Mouse (Mus musculus): ENCODE data around the gene Lhx2.

Gene Lhx2

GRCm38 (mm10) chr2:38346881-38347764 lies 8.0 kb downstream of the Lhx2 start:
- no peak for DNase-seq (ENCODE audit: low spot score in 2 of 2)

DNA sequence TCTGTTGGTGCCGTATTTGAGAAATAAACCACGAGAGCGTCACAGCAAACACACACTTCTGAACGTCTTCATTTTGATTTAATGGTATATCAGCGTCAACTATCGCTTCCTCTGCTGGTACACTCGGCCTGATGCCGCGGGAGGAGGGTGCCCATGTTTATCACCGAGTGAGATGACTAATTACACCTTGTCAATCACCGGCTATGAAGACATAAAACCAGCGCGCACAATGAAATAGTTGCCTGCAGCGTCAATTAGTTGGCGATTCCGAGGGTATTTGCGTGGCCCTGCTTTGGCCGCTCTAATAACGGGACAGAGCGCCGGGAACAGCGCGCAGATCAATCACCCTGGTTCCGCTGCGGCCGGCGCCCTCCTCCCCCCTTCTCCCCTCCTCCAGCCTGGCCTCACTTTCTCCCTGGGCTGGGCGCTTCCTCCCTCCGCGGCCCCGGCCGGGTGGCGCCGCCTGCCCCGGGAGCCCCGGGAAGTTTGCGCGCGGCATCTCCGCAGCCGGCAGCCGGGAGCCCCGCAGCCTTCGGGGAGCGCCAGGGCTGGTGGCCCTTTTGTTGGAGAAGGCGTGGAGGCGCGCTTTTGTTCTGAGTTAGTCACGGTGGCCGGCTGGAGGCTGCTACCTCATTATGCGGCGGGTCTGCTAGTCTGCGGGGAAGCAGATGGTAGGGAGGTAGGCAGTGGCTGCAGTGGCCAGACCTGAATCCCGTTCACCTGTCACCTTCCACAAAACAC lies 8.9 kb downstream of the Lhx2 start:
- no peak for DNase-seq (ENCODE audit: low spot score in 2 of 2)

- DNase-seq (ENCODE audit: low spot score in 2 of 2), result no peak
These were observed 9.8 kb downstream of the Lhx2 start for GRCm38 (mm10) chr2:38348660-38349420.

GRCm38 (mm10) chr2:38349447-38350350 lies 10.6 kb downstream of the Lhx2 start:
- DNase-seq (ENCODE audit: low spot score in 2 of 2), result no peak

- no peak for DNase-seq (ENCODE audit: low spot score in 2 of 2)
These were observed 11.3 kb downstream of the Lhx2 start for GRCm38 (mm10) chr2:38350386-38350785.

- peak; percentile 83 to 84 for DNase-seq (ENCODE audit: low spot score in 2 of 2)
These were observed 11.7 kb downstream of the Lhx2 start for GRCm38 (mm10) chr2:38350796-38351195.

- DNase-seq (ENCODE audit: low spot score in 2 of 2), result no peak
These were observed 12.7 kb downstream of the Lhx2 start for GRCm38 (mm10) chr2:38351641-38352320.

DNA sequence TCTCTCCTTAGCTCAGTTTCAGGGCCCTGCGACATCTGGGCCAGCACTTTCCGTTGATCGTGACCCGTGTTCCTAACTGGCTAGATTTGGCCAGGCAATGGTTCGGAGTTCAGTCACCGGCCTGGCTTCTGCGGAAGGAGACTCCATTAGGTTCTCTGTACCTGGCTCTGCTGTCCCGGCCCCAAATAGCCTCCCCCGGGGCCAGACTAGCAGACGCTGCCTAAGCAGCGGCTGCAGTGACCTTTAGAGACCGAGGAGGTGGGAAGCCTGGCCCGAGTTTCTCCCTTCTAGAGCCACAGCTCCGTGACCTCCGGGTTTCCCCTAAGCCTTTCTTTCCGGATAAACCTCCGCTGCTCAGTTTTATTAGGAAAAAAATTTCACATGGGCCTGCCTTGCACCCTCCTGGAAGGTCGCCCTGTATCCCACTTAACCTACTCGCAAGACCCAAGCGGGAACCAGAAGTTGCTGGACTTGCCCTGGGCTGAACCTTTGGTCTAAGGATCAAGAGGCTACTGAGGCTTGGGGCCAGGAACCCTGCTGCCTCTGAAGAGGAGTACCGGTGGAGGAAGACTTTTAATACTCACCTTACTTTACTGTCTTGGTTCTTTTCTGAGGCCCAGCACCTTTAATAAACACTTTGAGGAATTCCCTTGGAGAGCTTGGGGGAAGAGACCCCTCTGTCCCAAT lies 13.4 kb downstream of the Lhx2 start:
- DNase-seq (ENCODE audit: low spot score in 2 of 2), result no peak

DNA sequence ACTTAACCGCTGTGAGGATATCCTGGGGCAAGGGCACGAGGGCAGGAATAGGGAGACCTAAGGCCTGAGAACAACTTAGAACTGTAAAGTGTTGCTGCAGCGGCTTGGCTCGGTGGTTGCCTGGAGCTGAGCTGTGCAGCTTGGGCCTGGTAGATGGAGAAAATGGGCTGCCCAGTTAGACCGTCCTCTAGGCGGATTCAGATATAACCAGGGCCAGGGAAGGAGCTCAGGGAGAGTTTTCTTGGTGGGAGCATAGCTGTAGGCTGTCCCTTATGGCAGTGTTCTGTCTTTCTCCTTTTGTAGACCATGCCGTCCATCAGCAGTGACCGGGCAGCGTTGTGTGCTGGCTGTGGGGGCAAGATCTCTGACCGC lies 13.9 kb downstream of the Lhx2 start:
- no peak for DNase-seq (ENCODE audit: low spot score in 2 of 2)

- DNase-seq (ENCODE audit: low spot score in 2 of 2), result no peak
These were observed 14.6 kb downstream of the Lhx2 start for GRCm38 (mm10) chr2:38353664-38354063.

GRCm38 (mm10) chr2:38354179-38354716 lies 15.2 kb downstream of the Lhx2 start:
- no peak for DNase-seq (ENCODE audit: low spot score in 2 of 2)

DNA sequence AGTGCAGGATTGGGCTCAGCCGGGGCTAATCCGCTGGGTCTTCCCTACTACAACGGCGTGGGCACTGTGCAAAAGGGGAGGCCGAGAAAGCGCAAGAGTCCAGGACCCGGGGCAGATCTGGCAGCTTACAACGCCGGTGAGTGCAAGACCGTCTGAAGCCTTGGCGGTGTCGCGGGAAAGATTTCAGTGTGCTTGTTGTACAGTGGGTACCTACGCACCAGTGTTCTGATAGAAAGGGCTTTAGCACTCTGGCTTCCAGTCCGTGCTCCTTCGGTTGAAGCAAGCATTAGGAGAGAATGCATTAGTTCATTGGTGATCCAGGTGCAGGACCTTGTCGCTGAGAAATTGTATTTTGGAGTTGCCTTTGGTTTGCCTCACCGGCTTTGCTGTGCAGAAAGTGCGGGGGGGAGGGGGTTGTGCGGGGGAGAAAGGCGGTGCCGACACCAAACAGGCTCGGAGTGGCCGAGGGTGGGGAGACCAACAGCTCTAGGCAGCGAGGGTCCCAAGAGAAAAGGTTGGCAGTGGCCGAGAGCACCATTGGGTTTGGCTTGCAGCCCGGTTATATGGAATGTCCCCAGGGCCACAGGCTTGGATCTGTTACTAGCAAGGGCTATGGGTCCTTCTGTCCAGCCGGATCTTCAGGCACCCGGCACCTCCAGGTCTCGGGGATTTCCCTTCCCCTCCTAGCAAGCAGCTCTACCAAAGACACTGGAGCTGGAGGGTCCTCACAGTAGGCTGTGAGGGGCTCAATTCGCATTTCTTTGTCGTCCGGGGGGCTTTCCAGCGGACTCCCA lies 15.8 kb downstream of the Lhx2 start:
- no peak for DNase-seq (ENCODE audit: low spot score in 2 of 2)

GRCm38 (mm10) chr2:38355731-38356427 lies 16.8 kb downstream of the Lhx2 start:
- DNase-seq (ENCODE audit: low spot score in 2 of 2), result no peak

DNA sequence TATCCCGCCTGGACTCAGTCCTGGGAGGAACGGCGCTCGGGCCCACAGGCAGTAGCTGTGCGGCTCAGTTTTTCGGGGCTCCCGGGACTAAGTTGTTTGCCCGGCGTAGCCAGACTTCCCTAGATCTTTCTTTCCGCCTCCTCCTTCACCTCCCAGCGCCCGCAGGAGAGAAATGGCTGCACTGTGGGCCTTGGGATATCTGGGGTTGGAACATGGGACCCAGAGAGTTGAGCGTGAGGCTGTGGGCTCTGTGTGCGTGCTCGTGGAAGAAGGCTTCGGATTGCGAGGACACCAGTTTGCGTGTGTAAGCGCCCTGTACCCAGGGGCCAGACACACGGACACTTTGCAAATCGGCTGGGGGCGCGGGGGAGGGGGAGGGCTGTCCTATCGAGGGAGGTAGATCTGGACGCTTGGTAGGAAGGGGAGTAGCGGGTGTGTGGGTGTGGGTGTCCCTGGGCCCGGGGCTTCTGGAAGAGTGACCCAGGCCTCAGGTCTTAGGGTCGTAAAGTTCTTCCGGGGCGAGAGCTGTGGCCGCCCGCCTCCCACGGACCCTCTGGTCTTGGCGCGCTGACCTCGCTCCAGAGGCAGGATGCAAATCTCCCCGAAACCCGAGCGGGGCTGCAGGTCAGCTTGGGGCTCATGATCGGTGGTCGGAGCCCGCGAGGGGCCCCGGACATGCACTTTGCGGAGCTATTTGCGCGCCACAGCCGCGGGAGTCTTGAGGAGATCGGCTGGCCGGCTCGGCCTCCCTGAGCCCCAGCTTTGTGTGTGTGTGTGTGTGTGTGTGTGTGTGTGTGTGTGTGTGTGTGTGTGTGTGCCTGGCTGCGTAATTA lies 17.6 kb downstream of the Lhx2 start:
- no peak for DNase-seq (ENCODE audit: low spot score in 2 of 2)

GRCm38 (mm10) chr2:38357294-38358246 lies 18.5 kb downstream of the Lhx2 start:
- DNase-seq (ENCODE audit: low spot score in 2 of 2), result no peak

GRCm38 (mm10) chr2:38358611-38359010 lies 19.5 kb downstream of the Lhx2 start:
- DNase-seq (ENCODE audit: low spot score in 2 of 2), result no peak

Measured in right cerebral cortex, postnatal 36 days (tissue).